Mouse (Mus musculus): ENCODE data around the gene Hrh3. TPM values are rescaled to one million over a fixed set of nuclear protein-coding genes. Genes with fewer than 3 reads are reported as not detected.

Hrh3 gene
- polyA plus RNA-seq, 1 experiment from 2014 or later: 2.4 TPM

GRCm38 (mm10) chr2:180097585-180097984 lies 6.7 kb downstream of the Hrh3 start:
- H3K4me2 ChIP-seq (ENCODE audit: low read length): no peak overlapping the region
- ATAC-seq: 0 out of 2 replicates have a peak, but pooled peaks have one; percentile 16
- H3K36me3 ChIP-seq (ENCODE audit: control insufficient read depth, insufficient read depth): no peaks in the 10 kb centered on the region
- H3K9ac ChIP-seq (replicated peaks; ENCODE audit: low read depth, low read length): no peak overlapping the region
- H3K27me3 ChIP-seq (replicated peaks; ENCODE audit: control insufficient read depth, insufficient read depth, low read length): peaks cover 24% of the 10 kb centered on the region
- H3K9me3 ChIP-seq (ENCODE audit: control insufficient read depth, low read length): no peaks in the 10 kb centered on the region
- peaks cover 26% of the 10 kb centered on the region for H3K4me1 ChIP-seq (replicated peaks; ENCODE audit: control insufficient read depth, insufficient read depth, low read length)
- no peak overlapping the region for H3K4me3 ChIP-seq (replicated peaks; ENCODE audit: low read length)
- WGBS: 37% methylated on average over 3 of the region's 3 CpGs
- H3K27ac ChIP-seq (ENCODE audit: low read length): no peak overlapping the region

- Histone ChIP-seq H3K4me3 (replicated peaks; ENCODE audit: low read length) (no peak overlapping the region), H3K9me3 (ENCODE audit: control insufficient read depth, low read length) (no peaks in the 10 kb centered on the region), H3K36me3 (ENCODE audit: control insufficient read depth, insufficient read depth) (no peaks in the 10 kb centered on the region), H3K4me2 (ENCODE audit: low read length) (no peak overlapping the region), H3K9ac (replicated peaks; ENCODE audit: low read depth, low read length) (no peak overlapping the region), H3K4me1 (replicated peaks; ENCODE audit: control insufficient read depth, insufficient read depth, low read length) (peaks cover 25% of the 10 kb centered on the region), H3K27ac (ENCODE audit: low read length) (0 out of 2 replicates have a peak overlapping the region, but pooled peaks have one; percentile 12), H3K27me3 (replicated peaks; ENCODE audit: control insufficient read depth, insufficient read depth, low read length) (peaks cover 8% of the 10 kb centered on the region; the same call in 1 of the 2 replicates)
- 22% methylated on average over 5 of the region's 5 CpGs for WGBS
- peak; percentile 61 for ATAC-seq
These were observed 8.6 kb downstream of the Hrh3 start for GRCm38 (mm10) chr2:180095711-180096110.

- no peak for ATAC-seq
- 71% methylated on average over 11 of the region's 11 CpGs for WGBS
- Histone ChIP-seq H3K9me3 (ENCODE audit: control insufficient read depth, low read length) (no peaks in the 10 kb centered on the region), H3K4me2 (ENCODE audit: low read length) (no peak overlapping the region), H3K4me3 (replicated peaks; ENCODE audit: low read length) (no peak overlapping the region), H3K36me3 (ENCODE audit: control insufficient read depth, insufficient read depth) (no peaks in the 10 kb centered on the region), H3K27me3 (replicated peaks; ENCODE audit: control insufficient read depth, insufficient read depth, low read length) (no peaks in the 10 kb centered on the region), H3K9ac (replicated peaks; ENCODE audit: low read depth, low read length) (no peak overlapping the region), H3K4me1 (replicated peaks; ENCODE audit: control insufficient read depth, insufficient read depth, low read length) (peaks cover 4% of the 10 kb centered on the region; the same call in 1 of the 2 replicates), H3K27ac (ENCODE audit: low read length) (no peak overlapping the region)
These were observed 14.0 kb downstream of the Hrh3 start for GRCm38 (mm10) chr2:180090285-180090684.

- no peaks in the 10 kb centered on the region for H3K27me3 ChIP-seq (replicated peaks; ENCODE audit: control insufficient read depth, insufficient read depth, low read length)
- H3K4me3 ChIP-seq (replicated peaks; ENCODE audit: low read length): no peak overlapping the region
- 94% methylated on average over 4 of the region's 4 CpGs for WGBS
- H3K4me2 ChIP-seq (ENCODE audit: low read length): no peak overlapping the region
- peaks cover 8% of the 10 kb centered on the region for H3K36me3 ChIP-seq (ENCODE audit: control insufficient read depth, insufficient read depth)
- no peak overlapping the region for H3K27ac ChIP-seq (ENCODE audit: low read length)
- no peak for ATAC-seq
- H3K9me3 ChIP-seq (ENCODE audit: control insufficient read depth, low read length): no peaks in the 10 kb centered on the region
- H3K9ac ChIP-seq (replicated peaks; ENCODE audit: low read depth, low read length): no peak overlapping the region
- H3K4me1 ChIP-seq (replicated peaks; ENCODE audit: control insufficient read depth, insufficient read depth, low read length): peaks cover 3% of the 10 kb centered on the region; the same call in 1 of the 2 replicates
These were observed 16.8 kb downstream of the Hrh3 start for GRCm38 (mm10) chr2:180087472-180087871.

- peaks cover 3% of the 10 kb centered on the region; the same call in 1 of the 2 replicates for H3K4me1 ChIP-seq (replicated peaks; ENCODE audit: control insufficient read depth, insufficient read depth, low read length)
- ATAC-seq: no peak
- H3K9ac ChIP-seq (replicated peaks; ENCODE audit: low read depth, low read length): no peak overlapping the region
- H3K36me3 ChIP-seq (ENCODE audit: control insufficient read depth, insufficient read depth): peaks cover 13% of the 10 kb centered on the region
- H3K4me2 ChIP-seq (ENCODE audit: low read length): no peak overlapping the region
- H3K4me3 ChIP-seq (replicated peaks; ENCODE audit: low read length): no peak overlapping the region
- WGBS: 86% methylated on average over 5 of the region's 5 CpGs
- H3K9me3 ChIP-seq (ENCODE audit: control insufficient read depth, low read length): no peaks in the 10 kb centered on the region
- H3K27me3 ChIP-seq (replicated peaks; ENCODE audit: control insufficient read depth, insufficient read depth, low read length): no peaks in the 10 kb centered on the region
- no peak overlapping the region for H3K27ac ChIP-seq (ENCODE audit: low read length)
These were observed 17.7 kb downstream of the Hrh3 start for GRCm38 (mm10) chr2:180086637-180087027.

- H3K27ac ChIP-seq (ENCODE audit: low read length): no peak overlapping the region
- peak; percentile 59; the same call in 1 of the 2 replicates for ATAC-seq
These were observed 18.2 kb downstream of the Hrh3 start for GRCm38 (mm10) chr2:180085926-180086636.

GRCm38 (mm10) chr2:180084565-180084964 lies 19.7 kb downstream of the Hrh3 start:
- H3K27ac ChIP-seq (ENCODE audit: low read length): no peak overlapping the region
- H3K4me3 ChIP-seq (replicated peaks; ENCODE audit: low read length): no peak overlapping the region
- H3K9ac ChIP-seq (replicated peaks; ENCODE audit: low read depth, low read length): no peak overlapping the region
- ATAC-seq: no peak
- no peaks in the 10 kb centered on the region for H3K27me3 ChIP-seq (replicated peaks; ENCODE audit: control insufficient read depth, insufficient read depth, low read length)
- WGBS: 31% methylated on average over 3 of the region's 3 CpGs
- H3K4me2 ChIP-seq (ENCODE audit: low read length): no peak overlapping the region
- peaks cover 13% of the 10 kb centered on the region for H3K36me3 ChIP-seq (ENCODE audit: control insufficient read depth, insufficient read depth)
- peaks cover 3% of the 10 kb centered on the region; the same call in 1 of the 2 replicates for H3K4me1 ChIP-seq (replicated peaks; ENCODE audit: control insufficient read depth, insufficient read depth, low read length)
- H3K9me3 ChIP-seq (ENCODE audit: control insufficient read depth, low read length): no peaks in the 10 kb centered on the region

More at GRCm38 (mm10) chr2:180085926-180086636, 18.2 kb downstream of the Hrh3 start:
- Histone ChIP-seq H3K4me2 (ENCODE audit: low read length) (no peak overlapping the region), H3K4me3 (replicated peaks; ENCODE audit: low read length) (no peak overlapping the region), H3K4me1 (replicated peaks; ENCODE audit: control insufficient read depth, insufficient read depth, low read length) (peaks cover 3% of the 10 kb centered on the region; the same call in 1 of the 2 replicates), H3K36me3 (ENCODE audit: control insufficient read depth, insufficient read depth) (peaks cover 13% of the 10 kb centered on the region), H3K27me3 (replicated peaks; ENCODE audit: control insufficient read depth, insufficient read depth, low read length) (no peaks in the 10 kb centered on the region), H3K9ac (replicated peaks; ENCODE audit: low read depth, low read length) (no peak overlapping the region), H3K9me3 (ENCODE audit: control insufficient read depth, low read length) (no peaks in the 10 kb centered on the region)
- 56% methylated on average over 16 of the region's 16 CpGs for WGBS

- 90% methylated on average over 10 of the region's 10 CpGs for WGBS
These were observed 21.2 kb downstream of the Hrh3 start for GRCm38 (mm10) chr2:180083063-180083462.

GRCm38 (mm10) chr2:180080680-180081079 lies 23.6 kb downstream of the Hrh3 start:
- H3K4me1 ChIP-seq (replicated peaks; ENCODE audit: control insufficient read depth, insufficient read depth, low read length): no peaks in the 10 kb centered on the region
- no peak overlapping the region for H3K9ac ChIP-seq (replicated peaks; ENCODE audit: low read depth, low read length)
- H3K4me3 ChIP-seq (replicated peaks; ENCODE audit: low read length): no peak overlapping the region
- no peaks in the 10 kb centered on the region for H3K9me3 ChIP-seq (ENCODE audit: control insufficient read depth, low read length)
- H3K36me3 ChIP-seq (ENCODE audit: control insufficient read depth, insufficient read depth): peaks cover 13% of the 10 kb centered on the region
- H3K4me2 ChIP-seq (ENCODE audit: low read length): no peak overlapping the region
- WGBS: 87% methylated on average over 8 of the region's 8 CpGs
- no peak overlapping the region for H3K27ac ChIP-seq (ENCODE audit: low read length)
- no peaks in the 10 kb centered on the region for H3K27me3 ChIP-seq (replicated peaks; ENCODE audit: control insufficient read depth, insufficient read depth, low read length)
- ATAC-seq: no peak

More at GRCm38 (mm10) chr2:180083063-180083462, 21.2 kb downstream of the Hrh3 start:
- Histone ChIP-seq H3K9ac (replicated peaks; ENCODE audit: low read depth, low read length) (no peak overlapping the region), H3K9me3 (ENCODE audit: control insufficient read depth, low read length) (no peaks in the 10 kb centered on the region), H3K27ac (ENCODE audit: low read length) (no peak overlapping the region), H3K4me2 (ENCODE audit: low read length) (no peak overlapping the region), H3K36me3 (ENCODE audit: control insufficient read depth, insufficient read depth) (peaks cover 13% of the 10 kb centered on the region), H3K4me1 (replicated peaks; ENCODE audit: control insufficient read depth, insufficient read depth, low read length) (peaks cover 3% of the 10 kb centered on the region; the same call in 1 of the 2 replicates), H3K4me3 (replicated peaks; ENCODE audit: low read length) (no peak overlapping the region), H3K27me3 (replicated peaks; ENCODE audit: control insufficient read depth, insufficient read depth, low read length) (no peaks in the 10 kb centered on the region)
- no peak for ATAC-seq
